Mouse (Mus musculus) liver, embryonic 14.5 days (tissue): ENCODE data around the gene Stxbp4.

Experiments
- CTCF ChIP-seq: IDR thresholded peaks from 2 replicates; pipeline ENCODE4 v1.5.1; 2016; ENCODE audit warnings: antibody characterized with exemption, low read depth, control low read depth
- EP300 ChIP-seq: IDR thresholded peaks from 2 replicates; pipeline ENCODE4 v1.6.1; 2016; ENCODE audit warnings: antibody characterized with exemption, low read depth

DNA sequence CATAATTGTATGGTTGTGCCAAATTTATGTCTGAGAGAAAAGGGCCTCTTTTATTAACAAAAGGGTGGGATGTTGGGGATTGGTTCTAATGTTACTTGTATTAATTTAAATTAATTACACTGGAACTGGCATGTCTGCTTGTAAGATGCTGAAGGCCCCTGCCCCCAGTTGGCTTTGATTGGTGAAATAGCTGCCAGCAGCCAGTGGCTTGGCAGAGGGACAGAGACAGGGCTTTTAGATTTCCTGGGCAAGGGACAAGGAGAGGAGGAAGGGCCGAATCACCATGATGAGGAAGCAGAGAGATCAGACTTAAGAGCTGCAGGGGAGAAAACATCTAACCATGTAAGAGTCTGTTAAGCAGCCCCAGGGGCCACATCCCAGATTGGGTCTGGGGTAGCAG is 46.9 kb downstream of the Stxbp4 start:
- no peak for TF ChIP-seq CTCF
- TF ChIP-seq EP300, result no peak
